Mouse (Mus musculus): Measurements from ENCODE around the gene Ifitm6.
"Not testable (repeated sequence)": the region's sequence is repeated elsewhere in the genome, so short reads cannot be mapped to it uniquely, and the experiment has no call there.

Gene Ifitm6

GRCm38 (mm10) chr7:141040867-141041606 lies 23.3 kb upstream of the Ifitm6 start:
- no peak for DNase-seq

GRCm38 (mm10) chr7:141039386-141040107 lies 21.8 kb upstream of the Ifitm6 start:
- DNase-seq: no peak

DNA sequence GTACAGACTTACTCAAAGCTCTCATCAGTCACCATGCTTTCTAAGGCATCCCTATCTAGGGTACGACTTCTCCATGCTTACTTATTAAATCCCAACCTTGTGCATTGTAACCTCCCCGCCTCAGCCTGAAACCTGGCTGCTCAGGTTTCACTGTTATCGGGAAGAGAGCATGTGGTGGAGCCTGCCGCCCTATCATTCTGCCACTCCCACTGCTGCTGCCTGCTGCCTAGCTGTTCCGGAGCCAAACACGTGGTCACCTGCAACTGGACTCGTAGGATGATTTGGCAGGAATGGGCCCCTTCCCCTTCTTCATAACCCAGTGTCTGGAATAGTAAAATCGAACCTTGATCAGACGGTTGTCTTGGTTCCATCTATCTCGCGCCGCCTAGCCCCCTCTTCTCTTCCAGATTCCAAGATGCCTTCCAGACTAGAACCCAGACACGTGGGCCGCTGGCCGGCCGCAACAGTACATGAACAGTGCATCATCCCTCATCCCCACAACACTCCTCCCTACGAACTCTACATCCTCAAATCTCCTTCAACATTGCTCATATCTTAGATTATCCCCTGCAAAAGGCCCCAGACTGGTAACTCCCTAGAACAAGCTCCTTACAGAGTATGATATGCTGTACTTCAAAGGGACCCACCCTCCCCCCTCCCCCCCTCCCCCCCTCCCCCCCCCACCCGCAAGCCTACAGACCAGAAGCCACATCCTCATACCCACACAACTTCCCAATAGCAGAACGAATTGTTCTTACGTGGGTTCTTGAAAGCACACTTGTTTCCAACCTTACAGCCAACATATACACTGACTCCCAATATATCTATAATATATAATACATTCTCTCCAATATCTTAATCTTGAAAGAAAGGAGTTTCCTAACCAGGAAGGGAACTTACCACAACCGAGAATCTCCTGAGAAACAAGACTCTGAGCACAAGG lies 20.6 kb upstream of the Ifitm6 start:
- DNase-seq: no peak

GRCm38 (mm10) chr7:141036624-141037023 lies 18.9 kb upstream of the Ifitm6 start:
- DNase-seq: not testable (repeated sequence)

DNA sequence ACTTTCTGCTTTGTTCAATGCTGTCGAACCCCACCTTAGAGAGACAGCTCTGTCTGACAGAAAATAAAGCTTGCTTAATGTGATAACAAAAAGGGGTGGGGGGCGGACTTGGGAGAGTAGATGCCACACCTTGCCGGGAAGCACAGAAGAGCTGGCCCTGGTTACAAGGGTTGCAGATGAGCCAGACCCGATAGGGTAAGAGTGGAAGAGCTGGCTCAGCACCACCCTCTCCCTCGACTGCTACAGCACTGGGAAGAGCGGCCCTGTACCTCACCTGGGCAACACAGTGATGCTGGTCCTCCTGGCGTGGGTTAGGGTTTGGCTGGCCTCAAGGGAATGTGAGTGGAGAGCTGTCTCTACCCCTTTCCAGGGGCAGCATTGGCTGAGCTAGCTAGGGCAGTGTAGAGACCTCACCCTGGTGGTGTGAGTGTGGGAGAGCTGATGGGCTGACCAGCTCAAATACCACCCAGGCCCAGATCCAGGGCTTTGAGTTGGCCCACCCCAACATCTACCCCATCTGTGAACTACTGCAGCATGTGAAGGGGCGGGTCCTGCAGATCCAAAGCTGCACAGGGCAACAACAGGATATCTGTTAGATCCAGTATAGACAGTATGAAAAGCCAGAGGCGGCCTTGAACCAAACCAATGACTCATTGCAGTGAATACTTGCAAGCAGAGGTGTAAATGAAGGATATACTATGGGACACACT lies 14.9 kb upstream of the Ifitm6 start:
- DNase-seq: no peak

DNA sequence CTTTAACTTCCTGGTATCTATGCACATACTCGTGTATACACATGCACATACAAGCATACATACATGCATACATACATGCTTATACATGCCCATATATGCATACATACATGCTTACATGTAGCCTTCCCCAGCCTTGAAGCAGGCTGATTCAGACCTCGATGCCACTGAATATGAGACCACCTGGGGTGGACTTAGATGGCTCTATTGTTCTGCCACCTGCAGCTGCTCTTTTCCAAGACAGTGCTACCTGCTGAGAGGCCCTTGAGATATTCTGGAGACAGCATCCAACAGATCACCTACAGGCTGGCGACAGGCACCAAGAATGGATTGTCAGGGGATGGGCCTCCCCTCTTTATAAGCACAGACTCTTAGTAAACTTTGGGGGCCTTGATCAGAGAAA lies 12.7 kb upstream of the Ifitm6 start:
- no peak for DNase-seq

- DNase-seq: no peak
Measured at GRCm38 (mm10) chr7:141028831-141029230, 11.1 kb upstream of the Ifitm6 start, which contains the start of gene Gm17387. Gm17387 (plus strand) TSS chr7:141029131.

DNA sequence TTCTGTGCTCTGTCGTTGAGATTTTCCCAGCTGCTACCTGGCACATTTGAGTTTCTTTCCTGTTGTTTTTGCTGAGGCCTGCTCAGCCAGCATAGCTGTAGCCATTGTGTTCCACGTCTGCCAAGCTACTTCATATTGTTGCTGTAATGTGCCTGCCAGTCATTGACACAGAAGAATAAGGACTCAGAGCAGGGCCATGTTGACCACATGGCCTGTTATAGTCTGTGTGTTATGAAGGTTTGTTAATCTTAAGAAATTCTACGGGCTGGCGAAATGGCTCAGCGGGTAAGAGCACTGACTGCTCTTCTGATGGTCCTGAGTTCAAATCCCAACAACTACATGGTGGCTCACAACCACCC lies 9.0 kb upstream of the Ifitm6 start:
- no peak for DNase-seq

GRCm38 (mm10) chr7:141026097-141026739 lies 8.5 kb upstream of the Ifitm6 start:
- DNase-seq: no peak

GRCm38 (mm10) chr7:141024865-141025838 lies 7.4 kb upstream of the Ifitm6 start:
- DNase-seq: no peak

- no peak for DNase-seq
Measured at GRCm38 (mm10) chr7:141021489-141022449, 4.0 kb upstream of the Ifitm6 start.

DNA sequence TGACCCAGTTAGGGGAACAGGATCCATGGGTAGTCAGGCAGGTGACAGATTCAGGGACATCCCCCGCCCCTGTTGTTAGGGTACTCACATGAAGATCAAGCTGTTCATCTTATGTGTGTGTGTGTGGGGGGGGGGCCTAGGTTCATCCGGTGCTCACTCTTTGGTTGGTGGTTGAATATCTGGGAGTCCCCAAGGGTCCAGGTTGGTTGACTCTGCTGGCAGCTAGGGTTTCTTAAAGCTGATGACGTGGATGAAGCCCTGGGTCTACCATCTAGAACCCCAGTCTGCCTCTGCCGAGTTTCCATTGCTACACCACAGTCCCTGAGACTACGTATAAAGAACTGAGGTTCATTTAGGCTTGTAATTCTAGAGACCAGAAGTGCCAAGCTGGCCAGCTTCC lies 1.3 kb upstream of the Ifitm6 start:
- DNase-seq: no peak

DNA sequence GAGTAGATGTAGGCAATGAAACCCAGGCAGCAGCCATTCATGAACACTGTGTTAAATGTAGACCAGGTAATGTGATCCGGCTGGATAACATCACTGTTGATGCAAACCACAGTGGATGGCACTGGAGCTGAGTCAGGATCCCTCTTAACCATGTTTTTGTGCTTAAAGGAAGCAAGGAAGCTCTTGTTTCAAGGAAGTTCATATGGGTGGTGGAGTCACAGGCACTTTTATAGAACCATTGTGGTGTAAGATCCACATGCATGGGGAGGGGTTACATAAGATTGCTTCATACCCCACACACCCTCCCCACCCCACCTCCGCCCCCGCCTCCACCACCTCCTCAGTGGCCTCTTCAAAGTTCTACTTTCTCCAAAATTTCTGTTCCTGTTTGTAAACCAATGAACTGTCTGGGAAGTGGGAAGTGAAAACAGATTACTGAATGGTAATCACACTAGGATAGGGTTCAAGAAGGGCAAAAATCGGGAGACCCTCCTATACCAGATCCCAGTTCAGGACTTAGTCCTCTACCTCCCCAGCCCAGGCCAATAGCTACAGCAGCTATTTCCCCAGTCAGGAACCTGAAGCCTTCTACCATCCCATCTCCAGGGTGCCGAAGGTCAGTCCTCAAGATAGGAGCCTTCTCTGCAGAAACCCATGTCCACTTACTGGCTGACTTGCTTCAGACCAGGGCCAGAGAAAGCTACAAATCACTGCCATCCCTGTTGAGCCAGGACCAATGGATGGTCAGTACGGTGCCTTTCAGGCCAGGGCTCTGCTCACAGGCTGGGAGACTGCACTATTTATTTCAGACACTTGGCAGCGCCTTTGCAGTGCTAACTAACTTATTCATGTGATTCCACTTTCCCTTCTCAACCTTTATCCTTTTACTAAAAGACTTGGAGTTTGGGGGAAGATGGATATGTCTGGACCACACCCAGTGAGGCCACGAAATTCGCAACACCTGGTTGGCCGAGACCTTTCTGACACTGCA lies 722 bp downstream of the Ifitm6 start:
- no peak for DNase-seq

- DNase-seq: no peak
Measured at GRCm38 (mm10) chr7:141011238-141011770, 6.4 kb downstream of the Ifitm6 start.

DNA sequence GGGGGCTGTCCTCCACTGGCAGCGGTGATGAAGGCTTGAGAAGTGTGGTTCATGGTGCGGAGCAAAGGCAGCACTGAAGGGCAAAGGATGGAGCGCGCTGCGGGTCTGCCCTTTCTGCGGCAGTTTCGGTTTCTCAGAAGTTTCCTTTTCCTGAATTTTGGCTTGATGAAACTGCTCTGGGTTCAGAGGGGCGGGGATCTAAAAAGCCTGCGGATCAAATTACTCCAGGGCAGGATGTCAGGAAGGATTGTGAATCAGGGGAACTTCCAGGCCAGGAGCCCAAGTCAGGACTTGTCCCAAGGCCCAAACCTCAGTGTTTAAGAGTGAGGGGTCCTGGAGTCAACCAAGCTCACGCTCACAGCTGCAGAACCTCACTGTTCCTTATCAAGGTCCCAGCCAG lies 7.1 kb downstream of the Ifitm6 start, which contains the start of gene Ifitm3:
TSS of gene Ifitm3 (minus strand) at position 178 of the 400 bp plus-strand sequence.
- DNase-seq: peak; percentile 57

GRCm38 (mm10) chr7:141009665-141010064 lies 8.1 kb downstream of the Ifitm6 start:
- DNase-seq: no peak

GRCm38 (mm10) chr7:141008938-141009660 lies 8.6 kb downstream of the Ifitm6 start:
- DNase-seq: peak; percentile 93

All from lung, postnatal 14 days (tissue).